Mouse (Mus musculus): ENCODE measurements around the gene Tenm4.

- TF ChIP-seq CTCF (IDR thresholded peaks at IDR 0.05) (no peak), EP300 (IDR thresholded peaks at IDR 0.05) (no peak)
These were observed 834 bp downstream of the Tenm4 start for GRCm38 (mm10) chr7:96171596-96172563.

Measured in lung, postnatal 0 days (tissue).